Mouse (Mus musculus) splenic B cell, adult 2 months (primary cell): ENCODE results near the gene Tef.
A peak's percentile ranks its signal among the peaks of the same experiment; 100 is the strongest.

Experiments
- DNase-seq: peaks from one replicate; pipeline ENCODE4 v3.0.0-alpha.2; 2011; ENCODE audit warnings: low read depth, low spot score
- H3K27me3 ChIP-seq: 2 replicates; pipeline ENCODE4 v1.6.1; 2012; ENCODE audit warnings: mild to moderate bottlenecking, low read length, moderate library complexity, mixed read lengths; ENCODE audit not compliant: control insufficient read depth, poor library complexity, insufficient read depth, severe bottlenecking
- H3K36me3 ChIP-seq: 2 replicates; pipeline ENCODE4 v1.6.1; 2012; ENCODE audit warnings: mild to moderate bottlenecking, low read length, moderate library complexity, mixed read lengths; ENCODE audit not compliant: control insufficient read depth, poor library complexity, insufficient read depth, severe bottlenecking

Gene Tef

GRCm38 (mm10) chr15:81828426-81829207 is 26.4 kb downstream of the Tef start:
- H3K27me3 ChIP-seq = no peaks in the 10 kb centered on the region; the same call in 1 of the 2 replicates
- DNase-seq = no peak
- H3K36me3 ChIP-seq = 0 out of 2 replicates have a peak, but pooled peaks cover 8% of the 10 kb centered on the region

GRCm38 (mm10) chr15:81829208-81829580 is 27.0 kb downstream of the Tef start:
- H3K36me3 ChIP-seq = 0 out of 2 replicates have a peak, but pooled peaks cover 8% of the 10 kb centered on the region
- no peak for DNase-seq
- no peaks in the 10 kb centered on the region; the same call in 1 of the 2 replicates for H3K27me3 ChIP-seq

GRCm38 (mm10) chr15:81830530-81830929 is 28.3 kb downstream of the Tef start:
- Histone ChIP-seq H3K36me3 (0 out of 2 replicates have a peak, but pooled peaks cover 8% of the 10 kb centered on the region), H3K27me3 (no peaks in the 10 kb centered on the region; the same call in 1 of the 2 replicates)
- DNase-seq = no peak

- 0 out of 2 replicates have a peak, but pooled peaks cover 5% of the 10 kb centered on the region for H3K36me3 ChIP-seq
- peak; percentile 97 for DNase-seq
- H3K27me3 ChIP-seq = no peaks in the 10 kb centered on the region; the same call in 1 of the 2 replicates
These were observed 29.1 kb downstream of the Tef start for GRCm38 (mm10) chr15:81831136-81831825.

GRCm38 (mm10) chr15:81832219-81832618 is 30.0 kb downstream of the Tef start:
- Histone ChIP-seq H3K36me3 (0 out of 2 replicates have a peak, but pooled peaks cover 4% of the 10 kb centered on the region), H3K27me3 (no peaks in the 10 kb centered on the region; the same call in 1 of the 2 replicates)
- no peak for DNase-seq

GRCm38 (mm10) chr15:81833481-81833880 is 31.3 kb downstream of the Tef start:
- 0 out of 2 replicates have a peak, but pooled peaks cover under 1% of the 10 kb centered on the region for H3K36me3 ChIP-seq
- no peak for DNase-seq

GRCm38 (mm10) chr15:81834171-81834841 is 32.1 kb downstream of the Tef start:
- H3K27me3 ChIP-seq = no peaks in the 10 kb centered on the region
- no peak for DNase-seq
- H3K36me3 ChIP-seq = no peaks in the 10 kb centered on the region

More at GRCm38 (mm10) chr15:81833481-81833880, 31.3 kb downstream of the Tef start:
- H3K27me3 ChIP-seq = no peaks in the 10 kb centered on the region; the same call in 1 of the 2 replicates

- no peak for DNase-seq
- Histone ChIP-seq H3K36me3 (no peaks in the 10 kb centered on the region), H3K27me3 (no peaks in the 10 kb centered on the region)
These were observed 33.0 kb downstream of the Tef start for GRCm38 (mm10) chr15:81835007-81835880.

- H3K27me3 ChIP-seq = no peaks in the 10 kb centered on the region
- H3K36me3 ChIP-seq = no peaks in the 10 kb centered on the region
- DNase-seq = no peak
These were observed 34.1 kb downstream of the Tef start for GRCm38 (mm10) chr15:81836124-81836821.

GRCm38 (mm10) chr15:81836966-81837920 is 35.0 kb downstream of the Tef start:
- DNase-seq = no peak
- Histone ChIP-seq H3K36me3 (no peaks in the 10 kb centered on the region), H3K27me3 (no peaks in the 10 kb centered on the region)

GRCm38 (mm10) chr15:81838554-81839235 is 36.5 kb downstream of the Tef start:
- Histone ChIP-seq H3K27me3 (no peaks in the 10 kb centered on the region), H3K36me3 (no peaks in the 10 kb centered on the region)
- DNase-seq = no peak

- H3K27me3 ChIP-seq = no peaks in the 10 kb centered on the region
- no peak for DNase-seq
These were observed 37.4 kb downstream of the Tef start for GRCm38 (mm10) chr15:81839634-81840033.

More at GRCm38 (mm10) chr15:81839634-81840033, 37.4 kb downstream of the Tef start:
- no peaks in the 10 kb centered on the region for H3K36me3 ChIP-seq
